In the genomic region with DNA sequence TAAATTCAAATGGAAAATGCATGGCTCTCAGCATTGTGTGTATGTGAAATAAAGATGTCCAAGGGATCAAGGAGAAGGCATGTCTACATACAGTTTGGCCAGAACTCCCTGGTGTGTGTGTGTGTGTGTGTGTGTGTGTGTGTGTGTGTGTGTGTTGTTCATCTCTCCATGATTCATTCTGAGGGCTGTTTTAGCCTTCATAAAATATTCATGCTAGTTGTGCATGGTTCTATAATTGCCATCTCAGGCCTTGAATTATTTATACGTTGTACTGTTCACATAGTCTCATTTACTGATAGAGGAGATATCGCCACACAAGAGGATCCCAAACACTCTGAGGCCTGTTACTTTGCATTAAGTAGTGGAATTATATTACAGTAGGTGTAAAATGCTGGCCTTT, we compare ENCODE assay signal across 19 mouse cellular contexts.
DNase-seq lines count a peak whose midpoint lies in the region; ATAC-seq and TF ChIP-seq lines count a peak whose summit lies in the region.
"Had no signal": no experiment of that assay in that cellular context is flagged by ENCODE, and none has a peak within 500 bp of the region (broad histone marks: within the 10 kb centered on the region; RNA-seq: fewer than 3 reads in every experiment).

No protein-coding gene starts in this region.

- no peaks in the 10 kb centered on the region for H3K27me3 ChIP-seq in hindbrain, embryonic 14.5 days (ENCODE audit: control insufficient read depth, insufficient read depth, low read length)
- no peaks in the 10 kb centered on the region for H3K27me3 ChIP-seq in hindbrain, embryonic 11.5 days (ENCODE audit: control insufficient read depth, insufficient read depth, low read length)
- H3K27me3 ChIP-seq in midbrain, embryonic 14.5 days (ENCODE audit: control insufficient read depth, insufficient read depth, low read length) = no peaks in the 10 kb centered on the region
- no peaks in the 10 kb centered on the region for H3K27me3 ChIP-seq in neural tube, embryonic 14.5 days (ENCODE audit: control insufficient read depth, insufficient read depth, low read length)
- no peaks in the 10 kb centered on the region for H3K27me3 ChIP-seq in thymus, adult 2 months (ENCODE audit: control insufficient read depth, insufficient read depth, low read length)

- TF ChIP-seq POLR2A in brain, embryonic 14.5 days (IDR thresholded peaks at IDR 0.05; ENCODE audit: borderline replicate concordance, extremely low read depth, insufficient read depth, insufficient read length, poor library complexity, severe bottlenecking) = no peak
- TF ChIP-seq POLR2A in thymus, adult 2 months (IDR thresholded peaks at IDR 0.05; ENCODE audit: control insufficient read depth, extremely low read depth, insufficient read depth, low read length, poor library complexity) = no peak

- peak; percentile 44; the same call in 1 of the 2 replicates for ATAC-seq in hindbrain, embryonic 14.5 days (ENCODE audit: low FRiP score)
- ATAC-seq in hindbrain, embryonic 11.5 days (ENCODE audit: low FRiP score) = no peak
- ATAC-seq in midbrain, embryonic 14.5 days (ENCODE audit: low FRiP score, low TSS enrichment) = peak; percentile 69; the same call in 1 of the 2 replicates
- peak; percentile 31; the same call in 1 of the 2 replicates for ATAC-seq in neural tube, embryonic 14.5 days (ENCODE audit: low read depth)
- ATAC-seq: forebrain, embryonic 13.5 days; hindbrain, embryonic 16.5 days had no signal

- peaks cover 32% of the 10 kb centered on the region for H3K4me1 ChIP-seq in hindbrain, embryonic 14.5 days (replicated peaks; ENCODE audit: control insufficient read depth, insufficient read depth, low read length)
- H3K4me1 ChIP-seq in hindbrain, embryonic 11.5 days (replicated peaks; ENCODE audit: control insufficient read depth, insufficient read depth, low read length) = peaks cover 9% of the 10 kb centered on the region; the same call in 1 of the 2 replicates
- H3K4me1 ChIP-seq in midbrain, embryonic 14.5 days (ENCODE audit: control insufficient read depth, insufficient read depth, low read length) = peaks cover 46% of the 10 kb centered on the region
- peaks cover 33% of the 10 kb centered on the region for H3K4me1 ChIP-seq in neural tube, embryonic 14.5 days (ENCODE audit: control insufficient read depth, insufficient read depth, low read length)
- H3K4me1 ChIP-seq in thymus, adult 2 months (replicated peaks; ENCODE audit: control insufficient read depth, insufficient read depth, low read length) = no peaks in the 10 kb centered on the region

- DNase-seq in hindbrain, embryonic 14.5 days (ENCODE audit: low spot score) = no peak
- DNase-seq in hindbrain, embryonic 11.5 days (ENCODE audit: low spot score) = no peak
- peak; percentile 57 for DNase-seq in brain, embryonic 14.5 days (ENCODE audit: low read depth)
- peak; percentile 70 for DNase-seq in midbrain, embryonic 14.5 days
- no peak for DNase-seq in thymus, adult 2 months
- no peak for DNase-seq in thymus, postnatal 4 days
- no peak for DNase-seq in adrenal gland, postnatal 10 days
- DNase-seq: adrenal gland, adult 8-10 months; cerebellum, adult 11-12 months; cerebellum, adult 9-11 months; cerebellum, postnatal 36 days; gastrocnemius, postnatal 36 days; heart, adult 11 months; heart, postnatal 36 days had no signal

- no peak overlapping the region for H3K9ac ChIP-seq in hindbrain, embryonic 14.5 days
- H3K9ac ChIP-seq in hindbrain, embryonic 11.5 days (ENCODE audit: low read depth, low read length) = no peak overlapping the region
- H3K9ac ChIP-seq in midbrain, embryonic 14.5 days (replicated peaks; ENCODE audit: low read length) = no peak overlapping the region
- no peak overlapping the region for H3K9ac ChIP-seq in neural tube, embryonic 14.5 days (replicated peaks; ENCODE audit: low read depth, low read length)
- H3K9ac ChIP-seq: forebrain, embryonic 13.5 days; heart, embryonic 13.5 days had no signal

- no peak overlapping the region for H3K4me2 ChIP-seq in hindbrain, embryonic 14.5 days (replicated peaks)
- no peak overlapping the region for H3K4me2 ChIP-seq in hindbrain, embryonic 11.5 days (replicated peaks; ENCODE audit: low read depth, low read length)
- H3K4me2 ChIP-seq in midbrain, embryonic 14.5 days (ENCODE audit: low read length) = no peak overlapping the region
- H3K4me2 ChIP-seq in neural tube, embryonic 14.5 days (ENCODE audit: low read depth, low read length) = no peak overlapping the region
- H3K4me2 ChIP-seq: forebrain, embryonic 13.5 days; heart, embryonic 13.5 days had no signal

- H3K36me3 ChIP-seq in hindbrain, embryonic 14.5 days (replicated peaks; ENCODE audit: control insufficient read depth, insufficient read depth) = no peaks in the 10 kb centered on the region
- H3K36me3 ChIP-seq in hindbrain, embryonic 11.5 days (ENCODE audit: control insufficient read depth, insufficient read depth, low read length) = no peaks in the 10 kb centered on the region
- H3K36me3 ChIP-seq in midbrain, embryonic 14.5 days (ENCODE audit: control insufficient read depth, insufficient read depth, low read length) = no peaks in the 10 kb centered on the region
- H3K36me3 ChIP-seq in neural tube, embryonic 14.5 days (ENCODE audit: control insufficient read depth, insufficient read depth, low read length) = no peaks in the 10 kb centered on the region
- no peaks in the 10 kb centered on the region for H3K36me3 ChIP-seq in thymus, adult 2 months (ENCODE audit: control insufficient read depth, insufficient read depth, low read length)
- H3K36me3 ChIP-seq: embryonic facial prominence, embryonic 10.5 days; heart, embryonic 13.5 days had no signal

- no peaks in the 10 kb centered on the region for H3K9me3 ChIP-seq in hindbrain, embryonic 14.5 days (ENCODE audit: control insufficient read depth, low read length)
- no peaks in the 10 kb centered on the region for H3K9me3 ChIP-seq in hindbrain, embryonic 11.5 days (ENCODE audit: control insufficient read depth, low read length)
- H3K9me3 ChIP-seq in midbrain, embryonic 14.5 days (ENCODE audit: control insufficient read depth, low read length) = no peaks in the 10 kb centered on the region
- H3K9me3 ChIP-seq in neural tube, embryonic 14.5 days (ENCODE audit: control insufficient read depth, low read length) = no peaks in the 10 kb centered on the region
- H3K9me3 ChIP-seq: embryonic facial prominence, embryonic 10.5 days; forebrain, embryonic 13.5 days; heart, embryonic 13.5 days had no signal

- no peak overlapping the region for H3K4me3 ChIP-seq in hindbrain, embryonic 14.5 days (replicated peaks; ENCODE audit: low read length)
- H3K4me3 ChIP-seq in hindbrain, embryonic 11.5 days (ENCODE audit: low read depth, low read length) = no peak overlapping the region
- no peak overlapping the region for H3K4me3 ChIP-seq in midbrain, embryonic 14.5 days (replicated peaks; ENCODE audit: low read depth, low read length)
- H3K4me3 ChIP-seq in neural tube, embryonic 14.5 days (ENCODE audit: low read depth, low read length) = no peak overlapping the region
- H3K4me3 ChIP-seq in thymus, adult 2 months (ENCODE audit: control insufficient read depth, insufficient read depth, low read length) = no peak overlapping the region
- H3K4me3 ChIP-seq: embryonic facial prominence, embryonic 10.5 days; forebrain, embryonic 13.5 days; heart, embryonic 13.5 days had no signal

- 40% methylated on average over 2 of the region's 2 CpGs for WGBS in hindbrain, embryonic 14.5 days
- 72% methylated on average over 2 of the region's 2 CpGs for WGBS in hindbrain, embryonic 11.5 days
- WGBS in midbrain, embryonic 14.5 days = 27% methylated on average over 2 of the region's 2 CpGs
- WGBS in neural tube, embryonic 14.5 days = 55% methylated on average over 2 of the region's 2 CpGs
- WGBS in thymus, adult 2 months = 96% methylated on average over 2 of the region's 2 CpGs

- no peak for TF ChIP-seq CTCF in brain, embryonic 14.5 days (IDR thresholded peaks at IDR 0.05; ENCODE audit: borderline replicate concordance, extremely low read depth, insufficient read depth, insufficient read length)
- no peak for TF ChIP-seq CTCF in thymus, adult 2 months (IDR thresholded peaks at IDR 0.05; ENCODE audit: borderline replicate concordance, control insufficient read depth, extremely low read depth, insufficient read depth, low read length, poor library complexity)

- H3K27ac ChIP-seq in hindbrain, embryonic 14.5 days = no peak overlapping the region; the same call in 1 of the 2 replicates
- no peak overlapping the region for H3K27ac ChIP-seq in hindbrain, embryonic 11.5 days (ENCODE audit: low read depth, low read length)
- H3K27ac ChIP-seq in midbrain, embryonic 14.5 days (replicated peaks; ENCODE audit: low read depth, low read length) = peak overlapping the region; percentile 28; the same call in 1 of the 2 replicates
- H3K27ac ChIP-seq in neural tube, embryonic 14.5 days (ENCODE audit: low read depth, low read length) = peak overlapping the region; percentile 35; the same call in 1 of the 2 replicates
- H3K27ac ChIP-seq in thymus, adult 2 months (ENCODE audit: control insufficient read depth, insufficient read depth, low read length) = no peak overlapping the region
- H3K27ac ChIP-seq: embryonic facial prominence, embryonic 10.5 days; forebrain, embryonic 13.5 days; heart, embryonic 13.5 days had no signal

Comparison
In these comparisons a context has a peak if more than half of its experiments do, and no peak if none do; other contexts are left out.
1. DNase-seq: peak in brain, embryonic 14.5 days (single experiment) and midbrain, embryonic 14.5 days (single experiment); none in hindbrain, embryonic 14.5 days (single experiment), hindbrain, embryonic 11.5 days (single experiment), thymus, adult 2 months (single experiment), thymus, postnatal 4 days (single experiment) and adrenal gland, postnatal 10 days (single experiment).
2. H3K27ac ChIP-seq: peak in midbrain, embryonic 14.5 days (single experiment) and neural tube, embryonic 14.5 days (single experiment); none in hindbrain, embryonic 14.5 days (single experiment), hindbrain, embryonic 11.5 days (single experiment) and thymus, adult 2 months (single experiment).